Mouse (Mus musculus) olfactory bulb, adult 2 months (tissue): ENCODE results near the gene Slc38a6.

Source experiments
- CTCF ChIP-seq: fragments of 200-500 bp; IDR thresholded peaks from 2 replicates; pipeline ENCODE4 v1.5.1; 2012; ENCODE audit warnings: low read depth, mild to moderate bottlenecking, low read length, moderate library complexity; ENCODE audit not compliant: insufficient read depth
- POLR2A ChIP-seq: fragments of 200-500 bp; IDR thresholded peaks from 2 replicates; pipeline ENCODE4 v1.6.1; 2012; ENCODE audit warnings: mild to moderate bottlenecking, low read depth, low read length, moderate library complexity; ENCODE audit not compliant: insufficient read depth

- no peak for TF ChIP-seq CTCF
- TF ChIP-seq POLR2A, result no peak
These were observed 17.0 kb upstream of the Slc38a6 start for GRCm38 (mm10) chr12:73269531-73269930.
